Mouse (Mus musculus) olfactory bulb, adult 2 months (tissue): Measurements from ENCODE around the gene Rgs3.

Experiments
- CTCF ChIP-seq: fragments of 200-500 bp; IDR thresholded peaks from 2 replicates; pipeline ENCODE4 v1.5.1; 2012; ENCODE audit warnings: low read depth, mild to moderate bottlenecking, low read length, moderate library complexity; ENCODE audit not compliant: insufficient read depth
- POLR2A ChIP-seq: fragments of 200-500 bp; IDR thresholded peaks from 2 replicates; pipeline ENCODE4 v1.6.1; 2012; ENCODE audit warnings: mild to moderate bottlenecking, low read depth, low read length, moderate library complexity; ENCODE audit not compliant: insufficient read depth

DNA sequence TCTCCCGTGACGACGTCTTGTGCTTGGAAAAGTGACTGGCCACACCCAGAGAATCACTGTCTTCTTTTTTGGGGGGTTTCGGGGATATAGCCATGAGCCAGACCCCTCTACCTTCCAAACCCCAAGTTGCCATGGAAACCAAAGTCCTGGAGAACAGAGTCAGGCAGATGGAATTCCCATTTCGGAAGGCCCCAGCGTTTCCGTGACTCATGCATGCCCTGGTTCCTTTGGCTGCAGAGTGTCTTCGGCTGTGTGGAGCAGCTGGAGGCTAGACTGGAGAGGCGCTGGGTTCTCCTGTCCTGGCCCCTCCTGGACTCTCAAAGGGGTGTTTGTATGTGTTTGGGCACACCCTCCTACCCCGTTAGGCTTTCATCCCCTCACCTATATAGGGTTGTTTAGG is 145.4 kb downstream of the Rgs3 start:
- TF ChIP-seq CTCF = no peak
- no peak for TF ChIP-seq POLR2A
